Mouse (Mus musculus) small intestine, adult 2 months (tissue): ENCODE results near the gene Cpb2.

Experiments used
- CTCF ChIP-seq: fragments of 200-500 bp; IDR thresholded peaks from 2 replicates; pipeline ENCODE4 v1.5.1; 2012; ENCODE audit warnings: low read depth, mild to moderate bottlenecking, control low read depth, inconsistent platforms, low read length, moderate library complexity, mixed read lengths; ENCODE audit not compliant: insufficient replicate concordance, insufficient read length; ENCODE audit errors: extremely low read depth
- POLR2A ChIP-seq: fragments of 200-500 bp; IDR thresholded peaks from 2 replicates; pipeline ENCODE4 v1.6.1; 2012; ENCODE audit warnings: low read depth, mild to moderate bottlenecking, control low read depth, inconsistent platforms, low read length, moderate library complexity

GRCm38 (mm10) chr14:75197027-75197426, 45.1 kb upstream of the Cpb2 start:
- TF ChIP-seq CTCF (no peak), POLR2A (no peak)
